ENCODE assay signal across 25 mouse cellular contexts in genomic region chr10:38059050-38059449, GRCm38 (mm10).
DNase-seq lines count a peak whose midpoint lies in the region; ATAC-seq and TF ChIP-seq lines count a peak whose summit lies in the region.
"Had no signal": no experiment of that assay in that cellular context is flagged by ENCODE, and none has a peak within 500 bp of the region (broad histone marks: within the 10 kb centered on the region; RNA-seq: fewer than 3 reads in every experiment).

No protein-coding gene starts in this region.

- H3ac ChIP-seq in myocyte (ENCODE audit: control insufficient read depth, insufficient read length) = no peak overlapping the region

- peak; percentile 26 for DNase-seq in left cerebral cortex, postnatal 4 days
- no peak for DNase-seq in left cerebral cortex, adult 9 months (ENCODE audit: low spot score in 2 of 2)
- DNase-seq in MEL-GATA-1-ER (ENCODE audit: extremely low read depth, low read depth) = peak; percentile 40
- no peak for DNase-seq in layer of hippocampus, adult 2 months (ENCODE audit: low spot score in 2 of 2)
- no peak for DNase-seq in spleen, adult 18-20 months
- DNase-seq: adrenal gland, postnatal 10 days; adrenal gland, postnatal 36 days; cerebellum, adult 2 months; cerebellum, adult 9-11 months; cerebellum, postnatal 36 days; gastrocnemius, postnatal 10 days; gastrocnemius, postnatal 36 days; heart, adult 18-20 months; heart, postnatal 14 days; heart, postnatal 4 days had no signal

- no peaks in the 10 kb centered on the region for H3K27me3 ChIP-seq in myocyte (ENCODE audit: control insufficient read depth, insufficient read depth, insufficient read length)
- H3K27me3 ChIP-seq: forebrain, embryonic 12.5 days; heart, embryonic 13.5 days had no signal

- no peaks in the 10 kb centered on the region for H3K79me2 ChIP-seq in myocyte (ENCODE audit: control insufficient read depth, insufficient read depth)

- H3K4me3 ChIP-seq in myocyte = peak overlapping the region; percentile 12
- H3K4me3 ChIP-seq in layer of hippocampus, adult 2 months = no peak overlapping the region
- H3K4me3 ChIP-seq: forebrain, embryonic 12.5 days; heart, embryonic 13.5 days had no signal

- peak; percentile 39; the same call in 1 of the 2 replicates for ATAC-seq in common myeloid progenitor, adult 5-6 weeks (replicated peaks; ENCODE audit: low read depth, poor library complexity, severe bottlenecking)
- no peak for ATAC-seq in erythroblast, adult 5-6 weeks (replicated peaks; ENCODE audit: low FRiP score, poor library complexity, severe bottlenecking)
- ATAC-seq: forebrain, embryonic 16.5 days; hindbrain, postnatal 0 days; inflammation-experienced regulatory T-cells, adult 6 months; intestine, embryonic 16.5 days had no signal

- H3K4me2 ChIP-seq in myocyte (ENCODE audit: low read depth) = no peak overlapping the region
- H3K4me2 ChIP-seq: forebrain, embryonic 12.5 days; heart, embryonic 13.5 days; hindbrain, embryonic 14.5 days had no signal

- no peak overlapping the region for H3K27ac ChIP-seq in layer of hippocampus, adult 2 months
- H3K27ac ChIP-seq: forebrain, embryonic 12.5 days; heart, embryonic 13.5 days; hindbrain, embryonic 14.5 days; hindbrain, postnatal 0 days had no signal

- TF ChIP-seq CTCF in layer of hippocampus, adult 2 months (conservative IDR thresholded peaks at IDR 0.05) = no peak

- intact Hi-C loops in left cerebral cortex, postnatal 4 days (cut with DNase I) = no loop called here

- no peak for TF ChIP-seq POLR2A in myocyte (IDR thresholded peaks at IDR 0.05; ENCODE audit: insufficient read length, low read depth)

- H3K36me3 ChIP-seq in myocyte (ENCODE audit: control insufficient read depth, insufficient read depth) = no peaks in the 10 kb centered on the region
- H3K36me3 ChIP-seq: forebrain, embryonic 12.5 days; heart, embryonic 13.5 days had no signal

TF ChIP-seq in myocyte, 11 proteins besides CTCF, POLR2A, EP300 and RAD21:
- TF ChIP-seq TCF3 (IDR thresholded peaks at IDR 0.05; ENCODE audit: insufficient read length, low read depth) = no peak
- no peak for TF ChIP-seq CEBPB (IDR thresholded peaks at IDR 0.05; ENCODE audit: insufficient read depth, poor library complexity, severe bottlenecking)
- no peak for TF ChIP-seq E2F4 (IDR thresholded peaks at IDR 0.05; ENCODE audit: insufficient read depth)
- no peak for TF ChIP-seq POLR2AphosphoS2 (IDR thresholded peaks at IDR 0.05; ENCODE audit: insufficient read length, low read depth)
- TF ChIP-seq USF1 (IDR thresholded peaks at IDR 0.05; ENCODE audit: low read depth) = no peak
- TF ChIP-seq MYOD1 (IDR thresholded peaks at IDR 0.05; ENCODE audit: control insufficient read depth in 1 of 3, insufficient read length in 2 of 3, low read depth in 2 of 3) = peak in 2 of 3 experiments; percentile 45 to 66
- peak in 2 of 3 experiments; percentile 60 to 73 for TF ChIP-seq MYOG (IDR thresholded peaks at IDR 0.05; ENCODE audit: control insufficient read depth in 1 of 3, insufficient read depth in 1 of 3, insufficient read length in 2 of 3, low read depth in 2 of 3)
- no peak for TF ChIP-seq TCF12 (IDR thresholded peaks at IDR 0.05; ENCODE audit: insufficient read depth, poor library complexity, severe bottlenecking)
- TF ChIP-seq SRF (IDR thresholded peaks at IDR 0.05; ENCODE audit: control insufficient read depth, insufficient read length, low read depth) = no peak
- TF ChIP-seq MAX (IDR thresholded peaks at IDR 0.05; ENCODE audit: low read depth) = no peak
- TF ChIP-seq REST (IDR thresholded peaks at IDR 0.05; ENCODE audit: insufficient read depth, insufficient read length) = no peak

Comparison
In these comparisons a context has a peak if more than half of its experiments do, and no peak if none do; other contexts are left out.
1. DNase-seq: peak in left cerebral cortex, postnatal 4 days (single experiment) and MEL-GATA-1-ER (single experiment); none in left cerebral cortex, adult 9 months (0 of 2), layer of hippocampus, adult 2 months (0 of 2) and spleen, adult 18-20 months (0 of 2).